Mouse (Mus musculus) ES-Bruce4 (cell line): ENCODE measurements around the gene Acoxl.

Experiments used
- EP300 ChIP-seq: IDR thresholded peaks from 2 replicates; pipeline ENCODE4 v1.6.1; 2011; ENCODE audit warnings: low read depth, low read length; ENCODE audit not compliant: insufficient read depth
- POLR2A ChIP-seq: IDR thresholded peaks from one replicate; pipeline ENCODE4 v1.8.1; 2011; ENCODE audit warnings: low read length; ENCODE audit not compliant: insufficient read depth

- TF ChIP-seq POLR2A, result no peak
- TF ChIP-seq EP300, result no peak
These were observed 245.9 kb downstream of the Acoxl start for GRCm38 (mm10) chr2:128084607-128085006.
